Mouse (Mus musculus) spleen, embryonic (tissue): ENCODE results near the gene Slc6a17.

Source experiments
- CTCF ChIA-PET: fragments of 350-600 bp; sonication (Branson Sonifier 250); formaldehyde crosslinking; loops from one replicate; lab custom pipeline; 2022; lab: Charles Lee

The Slc6a17 gene

DNA sequence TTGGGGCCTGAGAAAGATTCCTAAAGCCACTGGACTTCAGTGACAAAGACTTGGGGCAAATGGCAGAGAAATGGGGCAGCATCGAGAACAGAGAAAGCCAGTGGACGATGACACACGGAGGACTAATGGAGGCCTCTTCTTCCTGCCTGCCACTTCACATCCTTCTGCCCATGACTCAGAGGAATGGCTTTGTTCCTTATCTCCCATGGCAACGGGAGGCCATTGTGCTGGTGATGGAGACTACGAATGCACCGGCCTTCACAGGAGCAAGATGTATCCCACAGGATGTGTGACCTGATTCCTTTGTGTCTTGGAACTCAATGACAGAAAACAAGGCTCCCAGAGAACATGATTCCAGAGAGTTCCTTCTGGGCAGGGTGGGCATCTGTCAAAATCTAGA, 6.7 kb upstream of the Slc6a17 start:
- CTCF ChIA-PET = interaction anchor here (0.6 kb wide), 1 partner anchor 43 kb away, joined by 3 read pairs; no protein-coding TSS in a partner anchor

DNA sequence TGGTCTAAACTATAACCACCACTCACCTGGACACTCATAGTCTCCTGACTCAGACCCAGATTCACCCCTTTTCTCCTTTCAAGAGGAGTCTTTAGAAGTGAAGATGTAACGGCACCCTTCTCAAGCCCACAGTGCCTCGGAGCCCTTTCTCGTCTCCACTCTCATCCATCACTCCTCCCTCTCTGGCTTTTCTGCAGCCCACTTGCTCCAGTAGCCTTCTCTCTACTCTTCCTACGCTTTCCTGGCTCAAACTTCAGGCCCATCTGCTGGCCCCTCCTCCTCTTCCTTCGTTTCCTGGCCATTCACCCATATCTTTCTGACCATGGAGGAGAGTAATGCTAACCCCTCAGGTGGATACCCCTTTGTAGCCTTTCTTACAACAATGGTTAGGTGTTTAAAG, 3.1 kb upstream of the Slc6a17 start:
- CTCF ChIA-PET = no interaction called here

DNA sequence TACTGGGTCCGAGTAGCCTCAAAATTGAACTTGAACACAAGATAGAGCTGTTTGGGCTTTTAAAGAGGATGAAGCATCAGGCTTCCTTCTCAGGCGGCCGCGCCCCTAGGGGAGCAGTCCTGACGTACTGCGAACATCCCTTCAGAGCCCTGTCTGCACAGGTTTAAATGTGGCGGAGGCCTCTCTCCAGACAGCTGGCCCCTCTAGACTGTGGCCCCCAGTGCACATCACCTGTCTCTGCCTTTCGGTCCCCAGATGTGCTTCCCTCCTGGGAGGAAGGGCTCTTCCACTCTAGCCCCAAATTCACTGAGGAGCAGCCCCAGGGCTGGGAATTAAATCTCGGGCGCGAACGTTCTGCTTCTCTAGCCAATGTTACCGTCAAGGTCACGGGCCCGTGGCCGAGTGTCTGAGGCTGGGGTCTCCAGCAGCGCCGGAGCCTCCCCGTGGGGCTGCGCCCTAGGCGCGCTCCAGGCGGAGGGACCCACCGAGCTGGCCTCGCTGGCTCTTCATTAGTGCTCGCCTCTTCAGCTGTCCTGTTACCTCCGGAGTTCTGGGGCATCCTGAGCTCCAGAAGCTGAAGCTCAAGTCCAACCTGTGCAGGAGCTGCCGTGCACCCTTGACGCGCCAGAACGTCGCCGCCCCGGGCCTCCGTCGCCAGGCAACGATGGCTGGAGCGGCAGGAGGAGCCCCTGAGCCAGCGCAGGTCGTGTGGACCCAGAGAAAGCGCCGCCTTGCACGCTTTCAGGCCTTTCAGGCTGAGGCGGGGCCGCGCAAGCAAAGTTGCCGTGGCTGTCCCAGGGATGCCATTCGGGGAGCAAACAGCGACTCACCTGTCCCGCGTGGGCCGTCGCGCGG, 815 bp downstream of the Slc6a17 start:
- CTCF ChIA-PET = no interaction called here

- CTCF ChIA-PET = no interaction called here
Measured at GRCm38 (mm10) chr3:107515989-107516388, 1.8 kb downstream of the Slc6a17 start.

- CTCF ChIA-PET = no interaction called here
Measured at GRCm38 (mm10) chr3:107511416-107511815, 6.4 kb downstream of the Slc6a17 start.

DNA sequence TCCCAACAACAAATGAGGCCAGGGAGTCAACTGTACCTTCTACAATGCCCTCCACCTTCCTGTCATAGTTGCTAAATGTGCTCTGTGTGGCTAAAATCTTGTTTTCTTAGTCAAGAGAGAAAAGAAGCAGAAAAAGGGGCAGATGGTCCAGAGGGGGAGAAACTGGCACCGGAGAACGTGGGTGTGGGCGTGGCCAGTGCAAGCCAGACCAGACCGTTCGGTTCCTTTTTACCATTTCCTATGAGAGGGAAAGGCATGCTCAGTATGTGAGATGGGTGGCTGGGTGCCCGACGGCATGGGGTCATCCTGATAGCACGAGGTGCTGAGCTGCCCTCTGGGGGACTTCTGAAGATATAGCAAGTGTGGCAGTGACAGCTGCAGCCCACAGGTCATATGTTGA, 9.1 kb downstream of the Slc6a17 start:
- CTCF ChIA-PET = no interaction called here

DNA sequence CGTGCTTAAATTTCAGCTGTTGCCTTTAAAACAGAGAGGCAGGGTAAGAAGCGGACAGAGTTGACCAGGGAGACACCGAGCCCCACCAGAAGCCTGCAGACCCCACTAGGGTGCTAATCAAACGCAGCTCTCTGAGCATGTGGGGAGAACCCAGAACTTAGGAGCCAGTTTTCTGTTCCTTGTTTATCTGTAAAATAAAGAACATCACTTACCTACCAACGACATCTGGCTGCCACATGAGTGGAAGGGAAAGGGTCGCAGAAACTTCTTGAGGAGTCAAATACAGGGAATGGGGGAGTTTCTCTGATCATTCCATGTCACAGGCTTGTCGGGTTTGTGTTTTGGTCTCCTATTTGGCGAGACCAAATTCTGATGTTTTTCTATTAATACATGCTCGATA, 9.9 kb downstream of the Slc6a17 start:
- CTCF ChIA-PET = no interaction called here

GRCm38 (mm10) chr3:107506531-107506930, 11.3 kb downstream of the Slc6a17 start:
- CTCF ChIA-PET = no interaction called here

DNA sequence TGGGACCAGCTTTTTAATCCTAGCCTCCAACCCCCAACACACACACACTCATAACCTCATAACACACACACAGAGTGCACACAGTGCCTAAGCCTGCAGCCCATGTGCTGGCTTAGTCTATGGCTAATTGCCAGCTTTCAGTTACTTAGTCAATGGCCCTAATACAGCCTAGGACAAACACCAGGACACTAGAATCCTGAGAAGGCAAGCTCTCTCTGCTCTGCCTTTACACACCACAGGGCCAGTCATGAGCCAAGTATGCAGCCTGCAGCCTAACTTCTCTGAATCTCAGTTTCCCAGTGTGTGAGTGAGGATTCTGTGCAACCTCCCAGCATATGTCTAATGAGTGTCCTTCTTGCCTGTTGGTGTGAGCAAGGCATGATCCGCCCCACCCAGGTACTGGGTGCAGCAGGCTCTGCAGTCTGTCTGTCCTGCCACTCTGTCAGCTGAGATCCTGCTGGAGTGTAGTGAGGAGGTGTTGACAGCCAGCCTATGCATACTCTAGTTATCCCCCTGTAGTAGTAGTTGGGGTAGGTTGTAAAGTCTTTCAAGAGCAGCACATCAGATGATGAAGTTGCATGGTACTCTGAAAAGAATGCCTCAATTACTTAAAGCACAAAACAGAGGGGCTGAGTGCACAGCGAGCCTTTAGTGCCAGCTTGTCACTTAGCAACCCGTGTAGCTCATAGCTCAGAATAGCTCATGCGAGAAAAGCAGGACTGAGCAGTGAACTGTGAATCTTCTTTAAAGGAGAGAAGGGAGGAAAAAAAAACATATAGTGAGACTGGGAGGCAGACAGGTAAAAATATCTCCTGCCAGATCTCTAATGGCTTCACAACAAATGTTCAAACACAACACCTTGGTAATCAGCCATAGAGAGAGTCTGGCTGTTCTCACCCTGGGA, 12.1 kb downstream of the Slc6a17 start:
- CTCF ChIA-PET = no interaction called here

GRCm38 (mm10) chr3:107504542-107504941, 13.3 kb downstream of the Slc6a17 start:
- CTCF ChIA-PET = no interaction called here

DNA sequence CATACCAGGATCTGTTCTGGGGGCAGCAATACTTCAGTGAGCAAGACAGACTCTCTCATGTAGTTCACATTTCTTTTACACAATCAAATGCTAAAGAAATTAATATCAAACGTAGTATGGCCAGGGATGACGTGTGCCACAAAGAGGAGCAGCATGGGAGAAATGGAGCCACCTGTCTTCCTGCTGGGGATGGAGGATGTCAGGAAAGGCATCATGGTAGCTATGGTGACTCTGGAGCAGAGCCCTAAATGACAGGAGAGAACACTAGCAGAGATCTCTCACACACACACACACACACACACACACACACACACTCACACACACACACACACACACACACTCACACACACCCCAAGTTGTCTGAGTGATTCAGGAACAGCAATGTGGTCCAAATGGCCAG, 14.1 kb downstream of the Slc6a17 start:
- CTCF ChIA-PET = no interaction called here

GRCm38 (mm10) chr3:107501702-107502151, 16.1 kb downstream of the Slc6a17 start:
- CTCF ChIA-PET = no interaction called here

DNA sequence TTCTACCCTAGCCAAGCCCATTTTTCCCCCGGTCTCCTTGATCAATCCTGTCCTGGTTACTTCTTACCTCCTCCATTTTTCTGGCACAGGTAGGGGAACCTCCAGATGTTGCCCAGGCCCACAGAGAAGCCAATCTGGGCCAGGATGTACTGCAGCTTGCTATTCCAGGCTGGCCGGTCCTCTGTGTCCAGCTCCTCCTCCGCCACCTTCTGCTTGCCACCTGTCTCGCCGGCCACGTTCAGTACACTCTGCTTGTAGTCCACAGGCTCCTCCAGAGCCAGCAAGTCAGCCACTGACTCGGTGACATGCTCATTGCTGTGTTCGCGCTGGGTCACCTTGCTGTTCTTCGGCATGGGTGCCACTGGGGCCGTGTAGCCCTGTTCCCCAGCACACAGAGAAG, 17.5 kb downstream of the Slc6a17 start:
- CTCF ChIA-PET = no interaction called here

DNA sequence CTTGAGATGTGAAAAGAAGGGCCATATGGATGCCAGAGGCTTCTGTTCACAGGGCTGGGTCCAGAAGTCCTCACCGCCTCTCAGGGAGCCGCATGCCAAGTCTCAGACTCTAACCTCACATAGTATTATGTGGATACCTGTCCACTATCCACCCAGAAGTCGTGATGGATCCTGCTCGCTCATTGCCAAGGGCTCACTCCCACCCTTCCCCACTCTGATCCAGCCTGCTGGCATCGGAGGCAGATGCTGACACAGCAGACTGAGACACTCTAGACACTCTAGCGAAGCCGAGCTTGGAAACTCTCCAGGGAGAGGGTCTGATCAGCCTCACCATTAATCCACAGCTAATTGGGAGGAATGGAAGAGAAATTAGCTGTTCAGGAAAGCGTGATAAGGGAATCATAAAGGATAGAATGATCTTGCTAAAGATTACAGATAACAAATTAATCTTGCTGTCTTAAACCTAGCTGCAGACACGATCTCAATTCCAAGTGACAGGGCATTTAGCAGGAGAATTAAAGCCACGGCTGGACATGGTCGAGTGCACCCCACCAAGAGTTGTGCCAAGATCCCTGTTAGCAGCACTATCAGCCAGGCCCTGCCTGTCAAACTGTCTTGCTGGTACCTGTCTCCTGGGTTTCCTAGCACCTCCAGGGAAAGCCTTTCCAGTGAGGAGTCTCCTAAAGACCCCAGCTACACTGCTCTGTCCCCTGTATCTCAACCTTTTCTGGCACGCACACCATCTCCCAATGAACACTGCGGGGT, 21.6 kb downstream of the Slc6a17 start:
- CTCF ChIA-PET = no interaction called here

- CTCF ChIA-PET = no interaction called here
Measured at GRCm38 (mm10) chr3:107495524-107495923, 22.3 kb downstream of the Slc6a17 start.

DNA sequence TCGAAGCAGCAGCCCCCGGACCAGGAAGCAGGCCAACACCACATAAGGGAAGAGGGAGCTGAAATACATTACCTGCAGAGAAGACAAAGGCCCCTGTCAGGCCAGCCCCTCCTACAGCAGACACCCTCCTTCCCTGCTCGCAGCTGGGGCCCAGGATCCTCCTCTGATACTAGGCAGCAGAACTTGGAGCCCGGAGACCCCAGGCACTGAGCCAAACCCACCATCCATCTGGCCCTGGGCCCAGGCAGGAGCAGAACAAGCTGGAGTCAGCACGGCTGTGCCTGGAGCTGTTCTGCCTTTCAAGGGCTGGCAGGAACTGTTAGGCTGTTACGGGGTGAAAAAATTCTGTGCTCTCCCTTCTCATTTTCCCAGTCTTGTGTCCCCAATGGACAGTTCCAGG, 26.4 kb downstream of the Slc6a17 start:
- CTCF ChIA-PET = no interaction called here

DNA sequence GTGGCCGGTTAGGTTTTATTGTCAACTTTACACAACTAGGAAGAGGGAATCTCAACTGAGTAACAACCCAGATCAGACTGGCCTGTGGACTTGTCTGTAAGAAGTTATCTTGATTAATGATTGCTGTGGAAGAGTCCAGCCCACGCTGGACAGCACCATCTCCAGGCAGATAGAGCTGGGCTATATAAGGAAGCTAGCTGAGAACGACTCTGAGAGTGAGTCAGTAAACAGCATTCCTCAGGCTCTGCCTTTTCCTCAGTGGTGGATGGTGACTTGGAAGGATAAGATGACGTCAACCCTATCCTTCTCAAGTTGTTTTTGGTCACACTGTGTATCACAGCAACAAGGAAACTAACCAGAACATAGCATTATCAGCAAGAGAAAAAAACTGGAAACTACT, 29.2 kb downstream of the Slc6a17 start:
- CTCF ChIA-PET = no interaction called here

DNA sequence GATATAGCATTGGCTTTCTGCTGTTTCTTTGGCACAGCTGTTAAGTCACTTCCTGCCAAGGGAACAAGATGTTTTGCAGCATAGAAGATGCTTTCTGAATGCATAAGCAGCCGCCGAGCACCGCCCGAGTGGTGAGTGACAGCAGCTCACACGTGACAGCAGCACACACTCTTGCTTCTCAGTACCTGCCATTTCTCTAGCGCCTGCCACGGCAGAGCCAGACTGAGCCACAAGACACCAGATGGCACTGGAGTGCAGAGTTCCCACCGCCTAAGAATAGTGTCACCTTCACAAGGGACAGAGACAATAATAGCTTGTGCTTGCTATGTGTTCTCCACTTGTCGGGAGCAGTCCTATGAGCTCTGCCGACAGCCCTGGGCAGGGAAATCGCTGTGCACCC, 34.5 kb downstream of the Slc6a17 start:
- CTCF ChIA-PET = no interaction called here

- CTCF ChIA-PET = interaction anchor here (0.6 kb wide), 1 partner anchor 261 kb away, joined by 6 read pairs; no protein-coding TSS in a partner anchor
Measured at GRCm38 (mm10) chr3:107480660-107481059, 37.2 kb downstream of the Slc6a17 start.

- CTCF ChIA-PET = interaction anchor here (0.6 to 1.0 kb wide), 3 partner anchors 10 to 21 kb away, joined by 3 read pairs; no protein-coding TSS in a partner anchor
Measured at GRCm38 (mm10) chr3:107472198-107472597, 45.6 kb downstream of the Slc6a17 start.

DNA sequence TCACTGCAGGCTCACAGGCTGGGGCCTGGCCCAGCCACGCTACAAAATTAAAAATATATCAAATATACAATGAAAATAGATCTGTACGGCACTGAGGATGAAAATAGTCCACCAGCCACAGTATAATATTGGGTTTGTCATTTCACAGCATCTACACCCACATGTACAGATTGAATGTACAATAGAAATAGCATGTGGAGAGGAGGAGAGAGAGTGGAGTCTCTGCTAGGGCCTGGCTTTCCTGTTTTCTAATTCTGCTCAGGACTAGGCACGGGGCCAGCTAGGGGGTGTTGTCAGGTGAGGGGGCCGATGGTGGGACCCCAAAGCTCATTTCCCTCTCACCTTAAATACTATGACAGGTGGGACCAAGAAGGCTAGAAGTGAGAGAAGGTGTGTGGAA, 48.8 kb downstream of the Slc6a17 start:
- CTCF ChIA-PET = no interaction called here

DNA sequence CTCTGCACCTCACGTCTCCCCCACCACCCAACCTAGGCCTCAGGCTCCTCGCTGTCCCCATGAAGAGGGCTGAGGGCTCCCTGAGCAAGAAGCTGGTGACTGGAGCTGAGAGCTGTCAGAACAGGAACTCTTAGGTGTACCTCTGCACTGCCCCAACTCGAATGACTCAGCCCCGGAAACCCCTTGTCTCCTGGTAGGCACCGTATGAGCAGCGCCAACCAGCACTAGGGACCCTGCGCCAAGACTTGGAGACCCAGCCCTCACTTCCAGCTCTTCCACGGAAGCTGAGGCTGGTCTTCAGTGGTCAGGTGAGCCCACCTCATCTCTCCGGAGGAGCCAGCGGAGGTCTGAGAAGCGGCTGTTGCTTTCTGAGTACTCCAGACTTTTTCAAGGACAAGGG, 49.7 kb downstream of the Slc6a17 start:
- CTCF ChIA-PET = no interaction called here
